Mouse (Mus musculus): ENCODE measurements around the gene H2al1d.
"Not testable (repeated sequence)": the region's sequence is repeated elsewhere in the genome, so short reads cannot be mapped to it uniquely, and the experiment has no call there.

Gene H2al1d

DNA sequence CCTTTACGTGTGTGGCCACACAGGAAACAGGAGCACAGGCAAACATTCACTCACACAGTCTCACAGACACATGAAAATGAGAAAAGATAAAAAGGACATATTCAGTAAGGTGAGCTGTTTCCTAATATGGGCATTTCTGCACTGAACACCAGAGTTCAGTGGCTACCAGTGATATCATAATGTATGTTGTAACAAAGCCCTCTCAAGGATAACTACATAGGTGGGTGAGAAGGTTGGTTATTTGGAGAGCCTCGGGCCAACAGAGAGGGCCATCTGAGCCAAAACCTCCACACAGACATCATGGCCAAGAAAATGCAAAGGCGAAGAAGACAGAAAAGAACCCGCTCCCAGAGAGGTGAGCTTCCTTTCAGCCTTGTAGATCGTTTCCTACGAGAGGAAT, at the start of gene H2al1d:
H2al1d (plus strand) TSS at position 301 of the 400 bp plus-strand sequence.
- in situ Hi-C loops (cut with MboI, MseI) = loop anchor here (25.0 kb wide), 1 partner anchor 1154 kb away; no protein-coding TSS in a partner anchor

DNA sequence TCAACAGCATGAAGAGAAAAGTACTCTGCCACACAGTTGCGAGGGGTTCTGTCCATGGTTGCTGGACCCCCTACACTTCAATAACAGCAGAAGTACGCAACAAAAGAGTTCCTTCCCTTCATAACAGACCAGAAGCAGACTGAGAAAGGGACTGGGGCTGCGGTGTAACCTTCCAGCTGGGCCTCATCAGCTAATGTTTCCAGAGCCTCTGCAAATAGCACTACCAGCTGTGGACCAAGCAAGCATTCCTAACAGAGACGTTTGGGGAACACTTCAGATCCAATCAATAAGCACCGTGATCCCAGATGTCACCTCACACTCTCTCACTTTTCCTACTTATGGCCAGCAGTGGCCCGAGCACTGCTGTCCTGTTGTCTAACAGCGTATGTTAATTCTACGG, 43.7 kb upstream of the H2al1d start:
- in situ Hi-C loops (cut with MboI, MseI) = loop anchor here (5.0 kb wide), 1 partner anchor 57 kb away; the partner anchor contains the start of genes H2al1h and H2al1i

DNA sequence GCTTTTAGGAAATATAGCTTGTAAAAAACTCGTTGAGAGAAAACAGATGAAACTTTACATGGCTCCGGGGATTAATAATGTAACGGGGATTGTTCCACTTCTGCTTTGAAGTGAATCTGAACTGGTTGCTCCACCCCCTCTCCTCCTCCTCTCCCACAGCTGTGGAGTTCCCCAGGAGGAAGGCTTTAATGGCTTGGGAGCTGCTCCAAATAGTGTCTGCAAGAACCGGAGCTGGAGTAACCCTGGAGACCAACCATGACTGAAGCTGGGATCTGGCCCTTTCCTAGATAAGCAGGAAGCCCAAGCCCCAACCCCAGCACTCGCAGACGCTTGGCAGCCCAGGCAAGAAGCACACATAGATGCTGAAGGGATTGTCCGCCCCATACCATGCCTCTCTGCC, 40.8 kb upstream of the H2al1d start:
- in situ Hi-C loops (cut with MboI, MseI) = loop anchor here (5.0 kb wide), 1 partner anchor 55 kb away; the partner anchor contains the start of genes H2al1h and H2al1i

DNA sequence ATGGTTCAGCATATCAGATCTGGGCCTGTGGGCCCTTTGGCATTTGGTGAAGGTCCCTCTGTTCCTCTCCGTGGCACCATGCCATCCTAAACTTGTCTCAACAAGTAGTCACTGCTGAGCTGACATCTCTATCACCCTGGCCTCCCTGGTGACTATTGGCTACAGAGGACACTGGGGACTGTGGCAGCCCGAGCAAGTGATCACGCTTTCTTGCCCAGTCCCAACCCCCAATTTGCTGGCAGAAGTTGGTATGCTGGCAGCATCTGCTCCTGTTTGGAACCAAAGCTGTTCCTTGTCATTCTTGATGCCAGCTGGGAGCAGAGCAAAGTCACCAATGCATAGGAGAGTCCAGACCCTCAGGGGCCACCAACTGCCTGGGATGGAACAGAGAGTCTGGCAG, 39.5 kb upstream of the H2al1d start:
- in situ Hi-C loops (cut with MboI, MseI) = loop anchor here (5.0 kb wide), 1 partner anchor 53 kb away; the partner anchor contains the start of genes H2al1h and H2al1i

DNA sequence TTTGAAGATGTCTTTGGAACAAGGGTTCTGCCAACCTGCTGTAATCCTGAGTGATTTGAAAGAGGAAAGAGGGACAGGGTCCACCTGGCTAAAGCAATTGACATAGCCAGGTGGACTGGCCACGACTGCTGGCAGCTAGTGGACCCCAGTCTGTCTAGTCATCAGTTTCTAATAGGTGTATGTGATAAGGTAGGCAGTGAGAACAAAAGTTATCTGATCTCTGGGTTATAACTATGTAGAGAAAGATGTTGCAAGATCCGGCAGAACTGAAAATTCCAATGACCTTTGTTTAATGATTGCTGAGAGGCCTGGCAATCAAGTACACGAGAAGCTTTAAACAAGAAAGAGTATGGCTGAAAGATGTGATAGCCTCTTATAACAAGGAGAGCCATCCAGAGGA, 35.4 kb upstream of the H2al1d start:
- in situ Hi-C loops (cut with MboI, MseI) = no loop called here

DNA sequence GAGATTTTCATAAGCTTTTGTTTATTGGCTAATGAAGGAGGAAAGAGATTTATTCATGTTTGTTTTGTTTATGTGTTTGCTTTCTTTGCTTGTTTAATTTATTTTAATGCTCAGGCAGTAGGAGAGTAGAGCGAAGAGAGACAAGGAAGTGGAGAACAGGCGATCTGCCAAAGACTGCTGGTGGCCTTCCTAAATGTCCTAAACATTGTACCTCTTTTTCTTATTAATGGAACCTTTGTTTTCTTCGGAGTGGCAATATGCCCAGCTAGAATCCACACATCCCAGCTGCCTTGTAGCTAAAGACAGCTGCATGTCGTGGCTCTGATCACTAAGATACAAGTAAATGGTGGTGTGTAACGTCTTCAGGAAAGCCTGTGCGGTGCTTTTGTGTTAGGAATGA, 31.5 kb upstream of the H2al1d start:
- in situ Hi-C loops (cut with MboI, MseI) = no loop called here

DNA sequence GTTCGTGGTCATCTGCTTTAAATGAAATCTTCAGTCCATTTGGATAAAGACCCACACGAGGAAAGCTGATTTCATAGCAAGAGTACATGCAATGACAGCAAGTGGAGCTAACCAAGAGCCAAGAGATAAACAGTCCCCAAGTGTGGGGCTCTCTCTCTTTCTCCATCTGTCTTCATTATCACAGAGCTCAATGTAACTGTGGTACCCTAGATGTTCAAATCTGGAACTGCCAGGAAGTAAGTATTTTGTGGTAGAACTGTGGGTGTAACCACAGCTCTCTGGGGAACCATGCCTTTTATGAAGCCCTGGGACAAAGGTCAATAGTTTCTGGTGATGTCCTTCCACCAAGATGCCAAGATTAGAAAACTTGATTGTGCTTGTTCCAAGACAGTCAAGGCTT, 27.9 kb upstream of the H2al1d start:
- in situ Hi-C loops (cut with MboI, MseI) = no loop called here

DNA sequence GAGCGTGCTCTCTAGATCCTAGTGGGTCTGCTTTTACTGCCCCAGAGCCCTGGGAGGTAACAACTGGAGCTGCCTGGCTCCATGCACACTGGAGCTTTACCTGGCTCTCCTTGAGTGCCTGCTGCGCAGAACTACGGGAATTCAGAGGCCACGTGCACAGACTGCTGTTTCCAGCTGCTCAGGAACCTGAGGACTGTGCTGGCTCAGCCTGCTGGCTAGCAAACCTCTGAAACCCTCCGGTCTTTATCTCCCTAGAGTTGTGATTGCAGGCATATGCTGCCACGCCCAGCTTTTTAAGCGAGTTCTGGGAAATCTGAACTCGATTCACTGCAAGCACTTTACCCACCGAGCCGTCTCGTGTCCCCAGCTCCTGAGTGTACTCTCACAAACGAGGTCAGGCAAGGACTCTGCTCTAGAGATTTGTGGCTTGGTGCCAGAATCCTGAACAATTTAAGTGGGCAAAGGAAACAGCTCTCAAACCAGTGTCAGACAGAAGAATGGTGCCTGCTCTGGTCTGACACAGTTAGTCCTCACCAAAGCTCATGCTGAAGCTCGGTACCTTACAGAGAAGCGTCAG, 20.2 kb upstream of the H2al1d start:
- in situ Hi-C loops (cut with MboI, MseI) = no loop called here

DNA sequence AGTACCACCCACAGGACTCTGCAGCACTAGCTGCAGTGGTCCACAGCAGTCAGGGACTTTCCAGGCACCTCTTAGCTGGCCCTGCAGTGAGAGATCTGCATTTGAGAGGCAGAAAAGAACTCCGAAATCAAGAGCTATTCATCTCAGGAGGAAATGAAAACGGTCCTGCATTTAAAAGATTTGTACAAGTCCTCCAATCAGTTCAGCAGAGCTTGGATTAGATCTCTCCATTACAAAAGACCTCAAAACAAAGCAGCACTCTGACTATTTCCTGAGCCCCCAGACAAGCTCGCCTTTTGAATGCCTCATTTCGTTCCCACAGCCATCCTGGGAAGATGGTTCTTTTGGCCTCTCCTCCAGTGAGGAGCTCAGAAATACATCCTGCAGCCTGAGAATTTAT, 19.4 kb upstream of the H2al1d start:
- in situ Hi-C loops (cut with MboI, MseI) = no loop called here

DNA sequence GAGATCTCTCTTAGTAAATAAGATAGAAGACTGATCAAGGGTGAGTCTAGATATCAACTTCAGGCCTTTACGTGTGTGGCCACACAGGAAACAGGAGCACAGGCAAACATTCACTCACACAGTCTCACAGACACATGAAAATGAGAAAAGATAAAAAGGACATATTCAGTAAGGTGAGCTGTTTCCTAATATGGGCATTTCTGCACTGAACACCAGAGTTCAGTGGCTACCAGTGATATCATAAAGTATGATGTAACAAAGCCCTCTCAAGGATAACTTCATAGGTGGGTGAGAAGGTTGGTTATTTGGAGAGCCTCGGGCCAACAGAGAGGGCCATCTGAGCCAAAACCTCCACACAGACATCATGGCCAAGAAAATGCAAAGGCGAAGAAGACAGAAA, 9.7 kb upstream of the H2al1d start, which contains the start of gene H2al1a:
H2al1a (plus strand) TSS at position 301 of the 400 bp plus-strand sequence.
- in situ Hi-C loops (cut with MboI, MseI) = not testable (repeated sequence)

DNA sequence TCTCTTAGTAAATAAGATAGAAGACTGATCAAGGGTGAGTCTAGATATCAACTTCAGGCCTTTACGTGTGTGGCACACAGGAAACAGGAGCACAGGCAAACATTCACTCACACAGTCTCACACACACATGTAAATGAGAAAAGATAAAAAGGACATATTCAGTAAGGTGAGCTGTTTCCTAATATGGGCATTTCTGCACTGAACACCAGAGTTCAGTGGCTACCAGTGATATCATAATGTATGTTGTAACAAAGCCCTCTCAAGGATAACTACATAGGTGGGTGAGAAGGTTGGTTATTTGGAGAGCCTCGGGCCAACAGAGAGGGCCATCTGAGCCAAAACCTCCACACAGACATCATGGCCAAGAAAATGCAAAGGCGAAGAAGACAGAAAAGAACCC, 6.5 kb upstream of the H2al1d start, which contains the start of gene H2al1b:
H2al1b (plus strand) TSS at position 301 of the 400 bp plus-strand sequence.
- in situ Hi-C loops (cut with MboI, MseI) = loop anchor here (25.0 kb wide), 1 partner anchor 1160 kb away; no protein-coding TSS in a partner anchor

DNA sequence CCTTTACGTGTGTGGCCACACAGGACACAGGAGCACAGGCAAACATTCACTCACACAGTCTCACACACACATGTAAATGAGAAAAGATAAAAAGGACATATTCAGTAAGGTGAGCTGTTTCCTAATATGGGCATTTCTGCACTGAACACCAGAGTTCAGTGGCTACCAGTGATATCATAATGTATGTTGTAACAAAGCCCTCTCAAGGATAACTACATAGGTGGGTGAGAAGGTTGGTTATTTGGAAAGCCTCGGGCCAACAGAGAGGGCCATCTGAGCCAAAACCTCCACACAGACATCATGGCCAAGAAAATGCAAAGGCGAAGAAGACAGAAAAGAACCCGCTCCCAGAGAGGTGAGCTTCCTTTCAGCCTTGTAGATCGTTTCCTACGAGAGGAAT, 3.3 kb upstream of the H2al1d start, which contains the start of gene H2al1c:
H2al1c (plus strand) TSS at position 301 of the 400 bp plus-strand sequence.
- in situ Hi-C loops (cut with MboI, MseI) = loop anchor here (25.0 kb wide), 1 partner anchor 1157 kb away; no protein-coding TSS in a partner anchor

DNA sequence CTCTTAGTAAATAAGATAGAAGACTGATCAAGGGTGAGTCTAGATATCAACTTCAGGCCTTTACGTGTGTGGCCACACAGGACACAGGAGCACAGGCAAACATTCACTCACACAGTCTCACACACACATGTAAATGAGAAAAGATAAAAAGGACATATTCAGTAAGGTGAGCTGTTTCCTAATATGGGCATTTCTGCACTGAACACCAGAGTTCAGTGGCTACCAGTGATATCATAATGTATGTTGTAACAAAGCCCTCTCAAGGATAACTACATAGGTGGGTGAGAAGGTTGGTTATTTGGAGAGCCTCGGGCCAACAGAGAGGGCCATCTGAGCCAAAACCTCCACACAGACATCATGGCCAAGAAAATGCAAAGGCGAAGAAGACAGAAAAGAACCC, 3.0 kb downstream of the H2al1d start, which contains the start of gene H2al1e:
H2al1e (plus strand) TSS at position 301 of the 400 bp plus-strand sequence.
- in situ Hi-C loops (cut with MboI, MseI) = loop anchor here (25.0 kb wide), 1 partner anchor 1151 kb away; no protein-coding TSS in a partner anchor

DNA sequence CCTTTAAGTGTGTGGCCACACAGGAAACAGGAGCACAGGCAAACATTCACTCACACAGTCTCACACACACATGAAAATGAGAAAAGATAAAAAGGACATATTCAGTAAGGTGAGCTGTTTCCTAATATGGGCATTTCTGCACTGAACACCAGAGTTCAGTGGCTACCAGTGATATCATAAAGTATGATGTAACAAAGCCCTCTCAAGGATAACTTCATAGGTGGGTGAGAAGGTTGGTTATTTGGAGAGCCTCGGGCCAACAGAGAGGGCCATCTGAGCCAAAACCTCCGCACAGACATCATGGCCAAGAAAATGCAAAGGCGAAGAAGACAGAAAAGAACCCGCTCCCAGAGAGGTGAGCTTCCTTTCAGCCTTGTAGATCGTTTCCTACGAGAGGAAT, 6.2 kb downstream of the H2al1d start, which contains the start of gene H2al1f:
H2al1f (plus strand) TSS at position 301 of the 400 bp plus-strand sequence.
- in situ Hi-C loops (cut with MboI, MseI) = loop anchor here (25.0 kb wide), 1 partner anchor 1147 kb away; no protein-coding TSS in a partner anchor

DNA sequence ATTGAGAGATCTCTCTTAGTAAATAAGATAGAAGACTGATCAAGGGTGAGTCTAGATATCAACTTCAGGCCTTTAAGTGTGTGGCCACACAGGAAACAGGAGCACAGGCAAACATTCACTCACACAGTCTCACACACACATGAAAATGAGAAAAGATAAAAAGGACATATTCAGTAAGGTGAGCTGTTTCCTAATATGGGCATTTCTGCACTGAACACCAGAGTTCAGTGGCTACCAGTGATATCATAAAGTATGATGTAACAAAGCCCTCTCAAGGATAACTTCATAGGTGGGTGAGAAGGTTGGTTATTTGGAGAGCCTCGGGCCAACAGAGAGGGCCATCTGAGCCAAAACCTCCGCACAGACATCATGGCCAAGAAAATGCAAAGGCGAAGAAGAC, 9.3 kb downstream of the H2al1d start, which contains the start of gene H2al1g:
H2al1g (plus strand) TSS at position 301 of the 400 bp plus-strand sequence.
- in situ Hi-C loops (cut with MboI, MseI) = loop anchor here (25.0 kb wide), 1 partner anchor 1144 kb away; no protein-coding TSS in a partner anchor

DNA sequence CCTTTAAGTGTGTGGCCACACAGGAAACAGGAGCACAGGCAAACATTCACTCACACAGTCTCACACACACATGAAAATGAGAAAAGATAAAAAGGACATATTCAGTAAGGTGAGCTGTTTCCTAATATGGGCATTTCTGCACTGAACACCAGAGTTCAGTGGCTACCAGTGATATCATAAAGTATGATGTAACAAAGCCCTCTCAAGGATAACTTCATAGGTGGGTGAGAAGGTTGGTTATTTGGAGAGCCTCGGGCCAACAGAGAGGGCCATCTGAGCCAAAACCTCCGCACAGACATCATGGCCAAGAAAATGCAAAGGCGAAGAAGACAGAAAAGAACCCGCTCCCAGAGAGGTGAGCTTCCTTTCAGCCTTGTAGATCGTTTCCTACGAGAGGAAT, 12.6 kb downstream of the H2al1d start, which contains the start of gene H2al1h:
H2al1h (plus strand) TSS at position 301 of the 400 bp plus-strand sequence.
- in situ Hi-C loops (cut with MboI, MseI) = loop anchor here (5.0 to 25.0 kb wide), 2 partner anchors 54 to 1141 kb away; no protein-coding TSS in a partner anchor

DNA sequence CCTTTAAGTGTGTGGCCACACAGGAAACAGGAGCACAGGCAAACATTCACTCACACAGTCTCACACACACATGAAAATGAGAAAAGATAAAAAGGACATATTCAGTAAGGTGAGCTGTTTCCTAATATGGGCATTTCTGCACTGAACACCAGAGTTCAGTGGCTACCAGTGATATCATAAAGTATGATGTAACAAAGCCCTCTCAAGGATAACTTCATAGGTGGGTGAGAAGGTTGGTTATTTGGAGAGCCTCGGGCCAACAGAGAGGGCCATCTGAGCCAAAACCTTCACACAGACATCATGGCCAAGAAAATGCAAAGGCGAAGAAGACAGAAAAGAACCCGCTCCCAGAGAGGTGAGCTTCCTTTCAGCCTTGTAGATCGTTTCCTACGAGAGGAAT, 15.7 kb downstream of the H2al1d start, which contains the start of gene H2al1i:
H2al1i (plus strand) TSS at position 301 of the 400 bp plus-strand sequence.
- in situ Hi-C loops (cut with MboI, MseI) = loop anchor here (5.0 to 25.0 kb wide), 2 partner anchors 57 to 1138 kb away; no protein-coding TSS in a partner anchor

DNA sequence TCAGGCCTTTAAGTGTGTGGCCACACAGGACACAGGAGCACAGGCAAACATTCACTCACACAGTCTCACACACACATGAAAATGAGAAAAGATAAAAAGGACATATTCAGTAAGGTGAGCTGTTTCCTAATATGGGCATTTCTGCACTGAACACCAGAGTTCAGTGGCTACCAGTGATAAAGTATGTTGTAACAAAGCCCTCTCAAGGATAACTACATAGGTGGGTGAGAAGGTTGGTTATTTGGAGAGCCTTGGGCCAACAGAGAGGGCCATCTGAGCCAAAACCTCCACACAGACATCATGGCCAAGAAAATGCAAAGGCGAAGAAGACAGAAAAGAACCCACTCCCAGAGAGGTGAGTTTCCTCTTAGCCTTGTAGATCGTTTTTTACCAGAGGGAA, 18.9 kb downstream of the H2al1d start, which contains the start of gene H2al1j:
H2al1j (plus strand) TSS at position 301 of the 400 bp plus-strand sequence.
- in situ Hi-C loops (cut with MboI, MseI) = not testable (repeated sequence)

DNA sequence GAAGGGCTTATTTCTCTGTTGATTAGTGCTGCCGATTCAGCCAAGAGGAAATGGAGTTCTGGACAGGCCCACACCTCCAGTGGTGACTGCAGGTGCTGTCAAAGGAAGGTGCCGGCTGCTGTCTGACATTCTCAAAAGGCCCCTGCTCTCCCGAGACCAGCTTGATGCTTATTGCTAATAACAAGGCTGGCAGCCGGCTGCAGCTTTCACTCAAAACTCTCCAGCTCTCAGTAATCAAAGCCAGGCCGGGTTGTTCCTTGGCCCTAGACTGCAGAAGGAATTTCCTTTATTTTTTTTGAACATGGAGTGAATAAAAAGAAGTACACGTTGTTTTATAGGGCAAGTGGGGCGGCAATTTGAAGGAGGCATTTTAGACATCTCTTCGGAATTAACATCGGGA, 37.1 kb downstream of the H2al1d start:
- in situ Hi-C loops (cut with MboI, MseI) = no loop called here

DNA sequence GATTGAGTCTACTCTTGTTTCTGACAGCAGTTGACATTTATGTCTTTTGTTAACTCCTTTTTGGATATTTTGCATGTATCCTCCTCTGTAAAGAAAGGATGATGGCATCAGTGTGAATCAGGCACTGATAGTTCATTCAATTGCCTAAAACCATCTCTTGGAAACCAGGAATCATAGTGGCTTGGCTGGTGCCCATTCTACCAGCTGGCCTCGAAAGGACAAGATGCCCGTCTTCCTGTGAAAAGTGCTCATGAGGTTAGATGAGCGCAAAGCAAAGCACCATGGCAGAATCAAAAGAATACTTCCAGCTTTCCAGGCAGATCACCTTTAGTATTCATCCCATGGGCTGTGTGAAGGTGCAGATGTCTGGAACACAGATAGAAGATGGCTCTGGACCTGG, 38.1 kb downstream of the H2al1d start:
- in situ Hi-C loops (cut with MboI, MseI) = no loop called here

Measured in regulatory T cell (primary cell).